Mouse (Mus musculus): ENCODE results near the gene Gm28308.

Gene Gm28308

DNA sequence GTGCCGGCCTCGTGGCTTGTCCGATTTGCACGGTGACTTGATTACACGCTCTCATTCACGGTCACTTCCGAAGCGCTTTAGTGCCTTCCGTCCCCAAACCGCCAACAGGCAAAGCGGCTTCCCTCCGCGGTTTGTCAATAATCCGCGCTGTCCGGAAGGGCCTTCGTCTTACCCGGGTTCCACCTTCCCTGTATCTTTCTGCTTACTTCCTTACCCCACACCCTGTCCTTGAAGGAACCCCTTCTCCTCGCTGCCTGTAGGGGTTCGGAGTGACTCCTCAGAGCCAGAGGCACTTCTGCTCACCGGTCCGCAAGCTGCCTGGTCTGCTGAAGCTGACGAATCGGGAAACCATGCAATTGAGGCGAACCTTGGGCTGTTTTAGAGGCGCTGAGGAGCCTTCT is 33.3 kb upstream of the Gm28308 start:
- DNase-seq = no peak

DNA sequence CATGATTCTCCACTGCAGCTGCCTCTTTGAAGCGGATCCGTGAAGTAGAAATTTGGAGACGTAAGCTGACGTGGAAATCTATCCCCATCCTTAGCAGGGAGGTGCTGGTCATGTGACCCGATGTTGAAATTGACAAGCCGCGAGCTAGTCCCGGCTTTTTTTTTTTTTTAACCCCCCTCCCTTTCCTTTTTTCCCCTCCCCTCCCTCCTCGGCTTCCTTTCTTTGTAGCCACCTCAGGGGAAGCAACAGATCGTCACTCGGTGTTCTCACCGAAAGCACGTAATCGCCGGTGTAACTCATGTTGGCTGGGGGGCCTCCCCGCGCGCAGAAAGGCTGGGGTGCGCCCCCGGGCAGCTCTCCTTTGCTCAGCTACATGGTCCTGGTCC is 32.6 kb upstream of the Gm28308 start, which contains the start of gene Hoxa11:
Hoxa11 (minus strand) TSS at position 54 of the 386 bp plus-strand sequence.
- no peak for DNase-seq

DNA sequence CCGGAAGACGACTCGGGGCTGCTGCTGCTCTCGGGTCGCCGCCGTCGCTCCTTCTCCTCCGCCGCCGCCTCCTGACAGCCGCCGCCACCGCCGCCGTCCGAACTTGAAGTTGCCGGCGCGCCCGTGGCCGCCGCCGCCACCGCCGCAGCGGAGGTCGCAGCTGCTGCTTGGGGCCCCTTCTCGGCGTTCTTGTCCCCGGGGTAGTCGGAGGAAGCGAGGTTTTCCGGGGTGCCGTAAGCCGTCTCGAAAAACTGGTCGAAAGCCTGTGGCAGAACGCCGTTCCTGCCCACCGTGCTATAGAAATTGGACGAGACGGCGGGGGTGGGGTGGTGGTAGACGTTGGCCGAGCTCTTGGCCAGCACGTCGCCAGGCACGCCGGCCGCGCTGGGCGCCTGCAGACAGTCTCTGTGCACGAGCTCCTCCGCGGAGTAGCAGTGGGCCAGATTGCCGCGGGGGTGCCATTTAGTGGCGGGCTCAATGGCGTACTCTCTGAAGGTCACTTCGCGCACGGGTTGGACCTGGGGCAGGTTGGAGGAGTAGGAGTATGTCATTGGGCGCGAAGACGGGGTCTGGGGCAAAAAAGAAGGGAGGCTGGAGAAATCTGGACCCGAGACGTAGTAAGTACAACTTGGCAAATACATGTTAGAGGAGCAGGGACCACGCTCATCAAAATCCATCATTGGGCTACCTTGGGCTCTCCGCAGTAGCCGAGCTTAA is 32.1 kb upstream of the Gm28308 start:
- no peak for DNase-seq

DNA sequence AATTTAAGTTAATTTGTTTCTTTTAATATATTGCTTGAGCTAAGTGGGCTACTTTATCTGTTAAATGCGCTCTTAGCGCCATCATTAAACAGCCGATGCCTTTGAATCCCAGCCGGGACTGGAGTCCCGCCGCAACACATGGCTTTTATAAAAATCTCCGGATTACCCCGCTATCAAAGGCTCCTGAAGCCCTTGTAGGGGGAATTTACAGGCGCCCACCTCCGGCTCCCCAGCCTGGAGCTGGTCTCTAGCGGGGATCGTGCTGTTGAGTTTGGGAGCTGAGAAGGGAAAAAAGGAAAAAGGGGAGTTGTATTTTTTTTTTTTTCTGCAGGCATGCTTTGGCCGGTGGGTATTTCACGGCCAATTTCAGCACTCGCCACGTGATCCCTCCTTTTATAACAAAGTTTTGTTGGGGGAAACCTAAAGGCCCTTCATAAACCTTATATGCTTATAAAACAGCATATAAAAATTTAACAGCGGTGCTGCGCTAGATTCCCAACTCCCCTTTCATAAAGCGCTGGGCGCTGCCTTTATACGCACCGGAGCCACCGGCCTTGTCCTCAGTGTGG is 31.4 kb upstream of the Gm28308 start:
- no peak for DNase-seq

DNA sequence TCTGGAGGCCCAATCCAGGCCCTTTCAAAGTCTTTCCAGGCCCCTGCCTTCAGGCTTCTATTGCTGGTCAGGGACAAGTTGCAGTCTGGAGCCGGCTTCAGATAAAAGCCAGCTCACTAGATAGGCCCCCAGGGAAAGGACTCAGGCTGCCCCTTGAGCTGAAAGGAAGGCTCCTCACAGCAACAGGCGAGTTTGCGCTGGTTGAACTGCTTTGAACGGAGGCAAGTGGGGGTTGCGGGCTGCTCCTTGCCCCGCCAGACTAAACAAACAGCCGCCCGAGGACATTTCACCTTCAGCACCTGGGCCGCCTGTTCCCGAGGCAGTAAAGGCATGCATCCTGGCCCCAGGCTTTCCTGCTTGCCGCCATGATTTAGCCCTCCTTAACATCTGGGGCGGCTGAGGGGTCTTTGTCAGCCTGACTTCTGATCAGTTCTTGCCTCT is 30.6 kb upstream of the Gm28308 start:
- DNase-seq = no peak

DNA sequence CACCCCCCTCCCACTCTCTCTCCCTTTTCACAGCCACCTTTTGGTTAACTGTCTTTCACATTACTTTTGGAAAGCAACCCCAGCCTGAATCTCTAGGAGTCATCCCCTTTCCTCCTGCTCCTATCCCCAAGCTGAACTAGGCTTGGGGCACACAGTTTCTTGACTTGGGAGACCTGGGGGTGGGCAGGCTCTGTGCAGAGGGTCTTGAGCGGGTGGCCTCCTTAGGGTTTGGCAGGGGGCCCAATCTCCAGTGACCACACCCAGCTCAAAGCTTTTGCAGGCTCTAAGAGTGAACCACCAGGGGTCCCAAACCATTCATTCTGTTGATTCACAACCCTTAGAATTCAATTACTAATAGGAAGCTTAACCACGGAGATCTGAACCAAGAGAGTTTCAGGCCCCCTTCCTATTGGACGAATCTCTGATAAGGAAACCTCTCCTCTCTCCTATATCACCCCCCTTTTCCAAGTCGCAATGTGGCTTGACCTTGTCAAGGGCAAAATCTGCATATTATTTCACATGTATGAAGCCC is 29.7 kb upstream of the Gm28308 start:
- no peak for DNase-seq

DNA sequence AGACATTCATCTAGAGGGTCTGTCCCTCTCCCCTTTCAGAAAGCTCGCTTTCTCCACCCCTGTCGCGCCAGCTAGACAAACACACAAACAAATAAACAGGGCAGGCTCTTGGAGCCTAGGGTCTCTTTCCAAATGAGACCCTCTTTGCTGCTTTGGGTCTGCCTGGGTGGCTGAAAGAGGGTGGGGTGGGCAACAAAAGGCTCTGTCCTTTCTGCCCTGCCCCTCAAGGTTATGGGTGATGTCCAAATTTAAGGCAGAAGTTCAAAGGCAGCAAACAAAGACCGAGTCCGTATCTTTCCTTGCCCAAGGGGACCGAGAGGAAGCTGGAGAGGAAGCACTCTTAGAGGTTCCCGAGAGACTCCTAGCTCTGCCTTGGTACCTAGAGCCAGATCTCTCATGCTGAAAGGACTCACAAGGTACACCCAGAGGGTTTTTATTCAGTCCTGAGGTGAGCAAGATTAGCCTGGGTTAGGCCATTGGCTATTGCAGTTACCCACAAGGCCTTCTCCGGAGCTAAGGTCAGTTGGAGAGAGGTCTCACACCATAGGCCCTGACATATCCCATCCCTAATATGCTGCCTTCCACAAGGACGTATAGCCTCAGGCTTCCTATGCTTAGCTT is 28.0 kb upstream of the Gm28308 start:
- DNase-seq = no peak

DNA sequence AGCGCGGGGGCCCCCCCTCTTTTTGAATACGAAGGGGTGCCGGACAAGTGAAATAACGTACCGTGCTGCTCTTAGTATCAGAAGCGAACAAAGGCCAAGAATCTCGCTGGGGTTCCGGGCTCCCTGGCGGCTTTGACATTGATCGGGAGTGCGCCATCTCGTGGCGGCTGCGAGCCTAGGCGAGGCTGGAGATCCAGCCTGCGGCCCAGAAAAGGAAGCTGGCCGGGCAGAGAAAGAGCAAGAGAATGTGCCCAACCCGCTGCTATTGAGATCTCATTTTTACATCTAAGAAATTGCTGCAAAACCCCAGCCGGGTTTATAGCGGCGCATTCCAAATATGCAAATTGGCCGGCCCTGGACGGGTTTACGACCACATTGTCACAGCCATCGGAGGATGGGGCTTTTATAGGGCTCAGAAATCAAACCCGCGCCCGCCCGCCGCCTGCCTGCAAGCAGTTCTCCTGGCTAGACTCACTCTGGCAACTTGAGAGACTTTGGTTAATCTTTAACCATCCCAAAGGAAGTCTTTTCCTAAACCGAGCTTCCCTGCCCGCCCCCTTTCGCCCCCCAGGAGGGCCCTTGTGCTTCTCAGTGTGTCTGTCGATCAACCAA is 27.4 kb upstream of the Gm28308 start, which contains the start of gene Hoxa10:
Hoxa10 (minus strand) TSS at position 466 of the 612 bp plus-strand sequence.
- DNase-seq = peak; percentile 74

DNA sequence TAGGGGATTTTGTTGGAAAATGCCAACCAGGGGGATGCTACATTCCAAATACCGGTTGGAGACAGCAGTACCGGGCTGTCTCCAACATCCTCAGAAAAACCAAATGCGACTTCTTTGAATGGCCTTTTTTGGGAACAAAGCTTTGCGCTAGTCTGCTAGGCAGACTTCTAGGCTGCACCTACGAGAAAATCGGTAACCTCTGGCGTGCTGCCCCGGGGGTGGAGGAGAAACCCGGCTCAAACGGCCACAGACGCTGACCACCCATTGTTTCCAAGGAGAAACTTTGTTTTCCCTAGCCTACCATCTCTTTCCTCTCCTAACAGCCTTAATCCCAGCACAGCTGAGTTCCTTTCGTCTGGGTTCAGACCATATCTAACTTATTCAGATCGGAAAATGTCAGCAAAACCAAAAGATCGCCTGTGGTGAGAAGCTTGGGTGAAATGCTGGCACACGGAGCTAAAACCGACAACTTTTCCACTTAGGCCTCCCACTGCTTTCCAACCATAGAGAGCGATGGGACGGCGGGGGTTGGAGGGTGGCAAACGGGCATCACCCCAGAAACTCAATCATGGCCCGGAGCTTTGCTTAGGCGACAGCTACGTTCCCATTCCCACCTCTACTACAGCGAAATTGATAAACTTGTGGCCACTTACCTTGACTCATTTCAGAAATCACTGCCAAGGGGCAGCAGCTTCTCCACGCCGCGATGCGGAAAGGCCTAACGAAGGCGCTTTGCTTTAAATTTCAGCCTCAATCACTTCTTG is 26.7 kb upstream of the Gm28308 start:
- DNase-seq = no peak

- no peak for DNase-seq
Observed at GRCm38 (mm10) chr6:52238976-52239375, 25.8 kb upstream of the Gm28308 start.

GRCm38 (mm10) chr6:52238155-52238545 is 25.0 kb upstream of the Gm28308 start:
- DNase-seq = no peak

GRCm38 (mm10) chr6:52237346-52238154 is 24.4 kb upstream of the Gm28308 start:
- DNase-seq = no peak

DNA sequence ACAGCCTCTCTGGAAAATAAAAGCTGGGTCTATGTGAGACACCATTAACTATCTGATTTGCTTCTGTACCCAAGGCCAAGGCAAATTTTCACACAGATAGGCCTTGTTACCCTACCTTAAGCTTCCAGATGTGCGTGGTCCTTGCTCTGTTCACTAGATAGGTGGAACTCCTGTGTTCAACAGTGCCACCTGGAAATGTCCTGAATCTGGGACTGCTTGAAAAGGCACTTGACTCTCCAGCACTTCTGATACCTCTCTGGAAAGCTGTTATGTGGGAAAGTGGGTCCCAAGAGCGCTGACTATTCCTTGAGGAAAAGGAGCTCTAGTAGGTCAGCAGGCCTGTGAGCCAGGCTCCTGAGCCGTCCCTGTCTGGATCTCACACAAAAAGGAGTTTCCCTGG is 23.7 kb upstream of the Gm28308 start:
- DNase-seq = no peak

DNA sequence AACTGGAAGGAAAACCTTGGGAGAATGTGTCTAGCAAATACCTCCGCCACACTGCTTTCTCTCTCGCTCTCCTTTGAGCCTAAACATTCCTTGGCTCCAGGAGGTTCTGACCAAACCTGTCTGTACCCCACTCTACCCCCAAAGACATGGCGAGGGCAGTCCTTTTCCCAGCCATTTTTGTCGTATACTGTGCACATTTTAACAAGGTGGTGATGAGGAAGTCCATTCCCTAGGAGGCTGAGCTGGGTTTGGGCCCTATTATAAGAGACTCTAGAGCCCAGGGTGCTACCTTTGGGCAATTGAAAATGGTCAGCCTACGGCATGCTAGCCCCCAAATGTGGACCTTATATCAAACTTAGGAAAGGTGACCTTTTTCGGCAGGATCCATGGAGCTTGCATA is 22.7 kb upstream of the Gm28308 start:
- no peak for DNase-seq

DNA sequence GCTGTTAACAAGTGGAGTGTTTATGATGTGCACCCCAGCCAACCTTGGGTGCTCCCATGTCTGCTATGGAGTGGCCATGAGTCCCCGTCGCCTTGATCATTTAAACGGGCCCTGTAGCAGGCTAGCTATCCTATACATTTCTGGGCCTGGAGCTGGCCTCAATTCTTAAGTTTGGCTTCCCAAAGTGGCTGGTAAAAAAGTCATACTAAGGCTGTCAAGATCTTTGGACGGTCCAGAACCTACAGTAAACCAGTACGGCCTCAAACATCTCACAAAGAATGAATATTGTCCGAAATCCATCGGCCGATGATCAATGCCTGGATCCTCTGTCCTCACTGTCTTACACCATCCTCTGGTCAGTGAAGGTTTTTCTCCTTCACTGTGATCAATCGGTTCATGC is 22.1 kb upstream of the Gm28308 start:
- no peak for DNase-seq

- no peak for DNase-seq
Observed at GRCm38 (mm10) chr6:52234428-52235140, 21.4 kb upstream of the Gm28308 start.

DNA sequence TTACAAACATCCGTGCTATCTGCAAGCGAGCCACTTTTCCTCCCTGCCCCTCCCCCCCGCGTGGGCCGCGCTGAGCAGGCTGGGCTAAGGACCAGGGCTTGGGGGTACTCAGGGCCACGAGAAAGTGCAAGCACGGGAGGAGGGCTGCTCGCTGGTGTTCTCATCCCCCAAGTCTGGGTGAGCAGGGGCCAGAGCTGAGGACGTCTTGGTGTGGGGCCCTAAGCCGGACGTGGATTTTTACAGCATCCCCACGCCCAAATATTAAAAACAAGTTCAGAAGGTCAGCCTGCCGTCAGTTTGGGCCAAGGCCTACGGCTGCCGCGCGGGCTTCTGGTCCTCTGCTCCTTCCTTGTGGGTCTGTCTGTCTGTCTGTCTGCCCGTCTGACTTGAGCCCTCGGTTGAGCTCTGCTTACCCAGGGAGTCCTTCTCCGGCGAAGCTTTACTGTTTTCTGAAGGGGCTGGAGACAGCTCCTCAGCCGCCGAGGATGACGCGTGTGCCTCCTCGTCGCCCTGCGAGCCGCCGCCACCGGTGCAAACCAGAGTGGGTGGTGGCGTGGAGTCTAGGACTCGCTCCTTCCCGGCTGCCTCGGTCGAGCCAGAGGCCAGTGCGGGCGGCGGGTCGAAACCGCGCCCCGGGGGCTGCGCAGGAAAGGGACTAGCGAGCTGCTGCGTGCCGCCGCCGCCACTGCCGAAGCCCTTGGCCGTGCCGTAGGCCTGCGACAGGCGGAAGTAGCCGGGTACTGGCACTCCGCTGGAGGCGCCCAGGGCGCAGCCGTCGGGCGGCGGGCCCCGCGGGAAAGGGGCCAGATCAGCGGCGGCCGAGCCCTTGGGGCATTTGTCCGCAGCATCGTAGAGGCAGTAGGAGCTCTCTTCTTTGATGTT is 20.6 kb upstream of the Gm28308 start:
- no peak for DNase-seq

- DNase-seq = no peak
Observed at GRCm38 (mm10) chr6:52232984-52233545, 19.9 kb upstream of the Gm28308 start.

- no peak for DNase-seq
Observed at GRCm38 (mm10) chr6:52232568-52232965, 19.4 kb upstream of the Gm28308 start.

Measured in liver (tissue).